Mouse (Mus musculus) myocyte (in vitro differentiated cells): ENCODE measurements at regions not wholly inside any gene's neighbourhood (a gene's known extent, or its start where the extent isn't known, plus 50 kb on each side); places are given as distances from the start of the nearest gene placed in this dataset.

Experiments
- CEBPB ChIP-seq: IDR thresholded peaks from 2 replicates; pipeline ENCODE4 v1.6.1; 2011; ENCODE audit warnings: mild to moderate bottlenecking, moderate library complexity; ENCODE audit not compliant: poor library complexity, insufficient read depth, severe bottlenecking
- MYOD1 ChIP-seq, 3 experiments: IDR thresholded peaks; one replicate each; pipeline ENCODE4 v1.6.1; 2011; ENCODE audit warnings: control low read depth in 2 of 3, low read depth in 2 of 3, mild to moderate bottlenecking in 2 of 3, moderate library complexity in 1 of 3; ENCODE audit not compliant: insufficient read length in 2 of 3, control insufficient read depth in 1 of 3
- POLR2A ChIP-seq: IDR thresholded peaks from one replicate; pipeline ENCODE4 v1.6.1; 2011; ENCODE audit warnings: low read depth, mild to moderate bottlenecking, control low read depth, moderate library complexity; ENCODE audit not compliant: insufficient read length
- POLR2AphosphoS2 ChIP-seq: IDR thresholded peaks from one replicate; pipeline ENCODE4 v1.6.1; 2011; ENCODE audit warnings: low read depth, control low read depth; ENCODE audit not compliant: insufficient read length
- SRF ChIP-seq: IDR thresholded peaks from one replicate; pipeline ENCODE4 v1.6.1; 2011; ENCODE audit warnings: low read depth; ENCODE audit not compliant: control insufficient read depth, insufficient read length
- TCF12 ChIP-seq: IDR thresholded peaks from one replicate; pipeline ENCODE4 v1.6.1; 2011; ENCODE audit warnings: mild to moderate bottlenecking, control low read depth; ENCODE audit not compliant: poor library complexity, insufficient read depth, severe bottlenecking
- USF1 ChIP-seq: IDR thresholded peaks from one replicate; pipeline ENCODE4 v1.6.1; 2011; ENCODE audit warnings: low read depth, mild to moderate bottlenecking, control low read depth, moderate library complexity

- TF ChIP-seq POLR2A (no peak), SRF (no peak), USF1 (no peak), MYOD1 (IDR thresholded peaks at IDR 0.05; ENCODE audit: control insufficient read depth in 1 of 3, insufficient read length in 2 of 3, low read depth in 2 of 3) (no peak), CEBPB (no peak), POLR2AphosphoS2 (no peak), TCF12 (no peak)
Observed at GRCm38 (mm10) chr12:32681910-32682309, 137.4 kb upstream of the Nampt start.
